Mouse (Mus musculus): ENCODE results near the gene Slc17a5. TPM values are rescaled to one million over a fixed set of nuclear protein-coding genes. Genes with fewer than 3 reads are reported as not detected.
"Not testable (repeated sequence)": the region's sequence is repeated elsewhere in the genome, so short reads cannot be mapped to it uniquely, and the experiment has no call there.

Gene Slc17a5
- total RNA-seq, 2 experiments from 2014 or later: 1.4 to 6.5 TPM

GRCm38 (mm10) chr9:78491169-78491568 lies 96.7 kb downstream of the Slc17a5 start:
- ATAC-seq (replicated peaks; ENCODE audit: low FRiP score, poor library complexity, severe bottlenecking): no peak

- no peak for ATAC-seq (replicated peaks; ENCODE audit: low FRiP score, poor library complexity, severe bottlenecking)
Measured at GRCm38 (mm10) chr9:78488890-78489420, 98.9 kb downstream of the Slc17a5 start, which contains the start of gene Eef1a1. Gene Eef1a1 (minus strand): TSS chr9:78489151.

DNA sequence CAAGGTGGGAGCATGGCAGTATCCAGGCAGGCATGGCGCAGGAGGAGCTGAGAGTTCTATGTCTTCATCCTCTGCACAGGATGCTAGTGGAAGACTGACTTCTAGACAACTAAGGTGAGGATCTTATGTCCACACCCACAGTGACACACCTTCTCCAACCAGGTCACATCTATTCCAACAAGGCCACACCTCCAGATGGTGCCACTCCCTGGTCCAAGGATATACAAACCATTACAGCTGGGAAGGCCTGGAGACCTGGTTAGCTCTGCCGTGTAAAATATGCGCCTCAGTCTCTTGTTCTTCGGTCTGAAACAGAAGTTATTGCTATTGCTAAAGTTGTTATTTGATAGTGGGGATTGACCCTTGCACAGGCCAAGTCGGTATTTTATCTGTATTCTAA lies 99.8 kb downstream of the Slc17a5 start:
- ATAC-seq (replicated peaks; ENCODE audit: low FRiP score, poor library complexity, severe bottlenecking): not testable (repeated sequence)

Other genes starting within 250 kb of the Slc17a5 start
- not detected in 2 replicates for gene Gsta2, start 232.3 kb downstream of the Slc17a5 start, total RNA-seq (2015; ENCODE audit: low replicate concordance)
- gene Gsta2, start 232.3 kb downstream of the Slc17a5 start, total RNA-seq (2017; ENCODE audit: low replicate concordance): not detected in 2 replicates
- not detected in 2 replicates for gene Dppa5a, start 219.9 kb downstream of the Slc17a5 start, total RNA-seq (2015; ENCODE audit: low replicate concordance)
- not detected in 2 replicates for gene Dppa5a, start 219.9 kb downstream of the Slc17a5 start, total RNA-seq (2017; ENCODE audit: low replicate concordance)
- not detected in 2 replicates for gene Ooep, start 209.3 kb downstream of the Slc17a5 start, total RNA-seq (2015; ENCODE audit: low replicate concordance)
- gene Ooep, start 209.3 kb downstream of the Slc17a5 start, total RNA-seq (2017; ENCODE audit: low replicate concordance): not detected in 2 replicates
- not detected in 2 replicates for gene Ddx43, start 192.3 kb downstream of the Slc17a5 start, total RNA-seq (2015; ENCODE audit: low replicate concordance)
- not detected in 2 replicates for gene Ddx43, start 192.3 kb downstream of the Slc17a5 start, total RNA-seq (2017; ENCODE audit: low replicate concordance)
- gene Cgas, start 144.8 kb downstream of the Slc17a5 start, total RNA-seq (2015; ENCODE audit: low replicate concordance): 8.8 and 9.2 TPM in 2 replicates
- 2.4 and 3.9 TPM in 2 replicates for gene Cgas, start 144.8 kb downstream of the Slc17a5 start, total RNA-seq (2017; ENCODE audit: low replicate concordance)
- 7.3 and 14.2 TPM in 2 replicates for gene Mto1, start 139.8 kb downstream of the Slc17a5 start, total RNA-seq (2015; ENCODE audit: low replicate concordance)
- 6.9 and 22.0 TPM in 2 replicates for gene Mto1, start 139.8 kb downstream of the Slc17a5 start, total RNA-seq (2017; ENCODE audit: low replicate concordance)
- gene Gm17324, start 139.3 kb downstream of the Slc17a5 start, total RNA-seq (2015; ENCODE audit: low replicate concordance): not detected in 2 replicates
- gene Gm17324, start 139.3 kb downstream of the Slc17a5 start, total RNA-seq (2017; ENCODE audit: low replicate concordance): not detected in 2 replicates
- gene Eef1a1, start 98.9 kb downstream of the Slc17a5 start, total RNA-seq (2015; ENCODE audit: low replicate concordance): 3,932 and 4,159 TPM in 2 replicates
- gene Eef1a1, start 98.9 kb downstream of the Slc17a5 start, total RNA-seq (2017; ENCODE audit: low replicate concordance): 1,512 and 1,760 TPM in 2 replicates
- 1.0 TPM in 1 of 2 replicates, not detected in the other for gene Cd109, start 27.5 kb upstream of the Slc17a5 start, total RNA-seq (2015; ENCODE audit: low replicate concordance)
- gene Cd109, start 27.5 kb upstream of the Slc17a5 start, total RNA-seq (2017; ENCODE audit: low replicate concordance): 0.09 TPM in 1 of 2 replicates, not detected in the other